Mouse (Mus musculus) stomach, embryonic 16.5 days (tissue): ENCODE results near the gene Hs6st3. TPM values are rescaled to one million over a fixed set of nuclear protein-coding genes. Genes with fewer than 3 reads are reported as not detected.

ENCODE experiments used
- ATAC-seq: fragments of 200-750 bp; cut with Nextera tagmentation; 2 replicates; pipeline ENCODE4 v1.8.0; 2017; ENCODE audit warnings: moderate number of reproducible peaks, moderate TSS enrichment; ENCODE audit not compliant: insufficient read depth, low FRiP score
- H3K27ac ChIP-seq: fragments of 300-500 bp; sonication (generic); 2 replicates; pipeline ENCODE4 v1.5.1; 2014; ENCODE audit warnings: low read length
- H3K27me3 ChIP-seq: fragments of 300-500 bp; sonication (generic); 2 replicates; pipeline ENCODE4 v1.6.1; 2014; ENCODE audit warnings: low read length, control low read depth, mixed read lengths; ENCODE audit not compliant: control insufficient read depth, insufficient read depth
- H3K36me3 ChIP-seq: fragments of 300-500 bp; sonication (generic); 2 replicates; pipeline ENCODE4 v1.6.1; 2014; ENCODE audit warnings: low read length; ENCODE audit not compliant: control insufficient read depth, insufficient read depth
- H3K4me1 ChIP-seq: fragments of 300-500 bp; sonication (generic); 2 replicates; pipeline ENCODE4 v1.6.1; 2014; ENCODE audit warnings: low read length, control low read depth, mixed read lengths; ENCODE audit not compliant: control insufficient read depth, insufficient read depth
- H3K4me2 ChIP-seq: fragments of 300-500 bp; sonication (generic); 2 replicates; pipeline ENCODE4 v1.6.1; 2014; ENCODE audit warnings: low read depth, low read length, mixed read lengths
- H3K4me3 ChIP-seq: fragments of 300-500 bp; sonication (generic); replicated peaks from 2 replicates; pipeline ENCODE4 v1.5.1; 2014; ENCODE audit warnings: mild to moderate bottlenecking, low read length
- H3K9ac ChIP-seq: fragments of 300-500 bp; sonication (generic); 2 replicates; pipeline ENCODE4 v1.6.1; 2014; ENCODE audit warnings: low read length
- H3K9me3 ChIP-seq: fragments of 300-500 bp; sonication (generic); replicated peaks from 2 replicates; pipeline ENCODE4 v1.6.1; 2016; ENCODE audit warnings: low read length, control low read depth; ENCODE audit not compliant: control insufficient read depth
- WGBS: fragments of 180-500 bp; shearing (Covaris S2); extraction: QIAGEN DNeasy Blood & Tissue Kit; methylation state at CpG from one replicate; pipeline ENCODE4 v1.1.7; 2014; 5-methylcytosine and 5-hydroxymethylcytosine counted together
- polyA plus RNA-seq: library from polyadenylated mRNA; unstranded; fragments of >200 nt; fragmentation: Nextera tagmentation; extraction: Ambion mirVana; gene quantifications from 2 replicates; pipeline ENCODE4 v1.2.1, GENCODE M21; 2015

Gene Hs6st3
- polyA plus RNA-seq, 1 experiment from 2014 or later, result not detected

- Histone ChIP-seq H3K9me3 (no peaks in the 10 kb centered on the region), H3K27ac (no peak overlapping the region), H3K4me3 (no peak overlapping the region), H3K9ac (no peak overlapping the region), H3K4me1 (no peaks in the 10 kb centered on the region), H3K27me3 (no peaks in the 10 kb centered on the region), H3K36me3 (no peaks in the 10 kb centered on the region), H3K4me2 (no peak overlapping the region)
- no peak for ATAC-seq
- 92% methylated on average over 8 of the region's 8 CpGs for WGBS
These were observed 757.0 kb downstream of the Hs6st3 start for GRCm38 (mm10) chr14:119895097-119895496.

GRCm38 (mm10) chr14:119895765-119896465, 757.8 kb downstream of the Hs6st3 start:
- ATAC-seq, result no peak
- Histone ChIP-seq H3K36me3 (no peaks in the 10 kb centered on the region), H3K4me3 (no peak overlapping the region), H3K9ac (no peak overlapping the region), H3K27ac (no peak overlapping the region), H3K9me3 (no peaks in the 10 kb centered on the region), H3K27me3 (no peaks in the 10 kb centered on the region), H3K4me1 (no peaks in the 10 kb centered on the region), H3K4me2 (no peak overlapping the region)
- 50% methylated on average over 10 of the region's 10 CpGs for WGBS

DNA sequence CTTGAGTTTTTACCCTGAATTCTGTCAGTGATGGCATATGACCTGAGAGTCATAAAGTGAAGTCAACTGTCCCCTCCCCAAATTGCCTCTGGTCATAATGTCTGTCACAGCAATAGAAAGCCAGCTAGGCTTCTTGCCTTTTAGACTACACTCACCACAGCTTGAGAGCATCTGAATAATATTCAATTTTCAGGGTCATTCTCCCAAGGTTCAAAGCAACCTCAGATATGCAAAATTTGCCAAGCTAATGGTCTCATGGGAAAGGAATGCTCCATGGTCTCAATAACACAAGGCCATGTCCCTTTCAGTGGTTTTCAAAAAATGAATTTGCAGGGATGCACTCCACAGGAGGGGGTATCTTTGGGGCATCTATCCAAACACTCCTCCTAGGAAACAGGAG, 764.3 kb downstream of the Hs6st3 start:
- Histone ChIP-seq H3K9ac (no peak overlapping the region), H3K27me3 (no peaks in the 10 kb centered on the region), H3K4me3 (no peak overlapping the region), H3K9me3 (no peaks in the 10 kb centered on the region), H3K4me1 (no peaks in the 10 kb centered on the region), H3K4me2 (no peak overlapping the region), H3K36me3 (no peaks in the 10 kb centered on the region), H3K27ac (no peak overlapping the region)
- no peak for ATAC-seq

DNA sequence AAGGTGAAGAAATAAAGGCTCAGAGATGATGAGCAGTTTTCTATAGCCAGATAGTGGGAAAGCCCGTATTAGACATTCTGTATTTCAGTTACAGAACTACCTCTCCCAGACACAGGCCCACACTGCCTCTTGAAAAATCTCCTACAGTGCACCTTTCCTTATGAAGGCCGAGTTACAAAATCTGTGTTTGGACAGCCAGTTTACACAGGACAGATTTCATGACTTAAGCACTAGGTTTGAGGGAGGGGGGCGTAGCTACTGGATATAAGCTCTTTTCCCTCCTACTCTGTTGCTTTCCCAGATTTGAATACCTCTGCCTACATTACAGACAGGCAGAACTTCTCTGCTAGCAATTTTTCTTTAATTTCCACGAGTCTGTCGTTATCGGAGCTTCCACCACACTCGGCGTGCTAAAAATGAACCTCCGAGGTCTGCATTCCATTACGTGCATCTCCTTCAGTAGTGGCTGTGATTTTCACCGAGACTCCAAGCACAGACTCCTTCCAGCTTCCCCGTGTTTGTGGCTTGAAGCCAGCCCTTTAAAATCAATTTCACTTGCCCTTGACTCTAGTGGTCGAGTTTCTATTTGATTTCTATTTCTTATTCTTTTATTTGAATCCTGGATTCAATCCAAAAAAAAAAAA, 770.0 kb downstream of the Hs6st3 start:
- no peak for ATAC-seq
- Histone ChIP-seq H3K36me3 (no peaks in the 10 kb centered on the region), H3K27me3 (no peaks in the 10 kb centered on the region), H3K4me3 (no peak overlapping the region), H3K27ac (no peak overlapping the region), H3K9me3 (no peaks in the 10 kb centered on the region), H3K4me2 (peak overlapping the region; percentile 26), H3K9ac (no peak overlapping the region), H3K4me1 (no peaks in the 10 kb centered on the region)
- 49% methylated on average over 13 of the region's 13 CpGs for WGBS

DNA sequence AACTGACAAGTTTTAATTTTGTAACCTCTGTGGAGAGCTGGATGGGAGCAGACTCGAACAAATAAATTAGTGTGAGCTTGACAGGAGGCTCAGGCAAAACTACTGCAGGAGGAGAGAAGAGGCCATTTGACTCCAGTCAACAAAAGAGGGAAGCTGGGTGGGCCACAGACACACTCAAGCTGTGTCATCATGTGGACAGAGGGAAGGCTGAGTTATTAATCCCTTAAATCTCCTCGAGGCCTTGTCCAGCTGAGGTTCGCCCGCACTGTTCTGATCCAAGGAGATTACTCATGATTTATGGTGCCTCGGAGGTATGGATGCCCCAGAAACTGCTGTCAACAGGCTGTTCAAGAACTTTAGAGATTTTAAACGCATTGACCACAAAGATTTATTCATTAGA, 776.4 kb downstream of the Hs6st3 start:
- Histone ChIP-seq H3K27me3 (no peaks in the 10 kb centered on the region), H3K4me2 (no peak overlapping the region), H3K9ac (no peak overlapping the region), H3K9me3 (no peaks in the 10 kb centered on the region), H3K27ac (no peak overlapping the region), H3K36me3 (no peaks in the 10 kb centered on the region), H3K4me1 (0 out of 2 replicates have a peak, but pooled peaks cover 5% of the 10 kb centered on the region), H3K4me3 (no peak overlapping the region)
- no peak for ATAC-seq
- WGBS, result 32% methylated on average over 6 of the region's 6 CpGs

DNA sequence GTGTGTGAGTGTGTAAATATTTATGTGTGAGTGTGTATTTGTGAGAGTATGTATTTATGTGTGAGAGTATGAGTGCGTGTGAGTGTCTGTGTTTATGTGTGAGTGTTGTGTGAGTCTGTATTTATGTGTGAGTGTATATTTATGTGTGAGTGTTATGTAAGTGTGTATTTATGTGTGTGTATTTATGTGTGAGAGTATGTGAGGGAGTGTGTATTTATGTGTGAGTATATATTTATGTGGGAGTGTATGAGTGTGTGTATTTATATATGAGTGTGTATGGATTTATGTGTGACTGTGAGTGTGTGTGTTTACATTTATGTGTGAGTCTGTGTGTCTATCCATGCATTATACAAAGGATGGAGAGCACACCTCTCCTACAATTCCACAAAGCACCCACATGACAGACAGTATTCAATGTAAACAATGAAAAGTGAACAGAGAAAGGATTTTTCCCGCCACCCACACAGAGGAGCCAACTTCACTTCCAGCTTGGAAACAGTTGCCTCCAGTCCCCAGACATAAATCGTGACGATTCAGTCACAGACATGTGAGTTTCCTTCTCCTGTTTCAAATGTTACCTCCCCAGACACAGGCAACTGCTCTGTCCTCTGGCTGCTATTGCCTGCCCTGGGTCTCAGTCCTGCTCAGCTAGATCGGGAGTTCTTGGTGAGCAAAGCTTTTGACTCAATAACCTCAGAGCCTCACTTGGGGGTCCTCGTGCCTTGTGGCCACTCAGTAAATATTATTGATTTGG, 780.3 kb downstream of the Hs6st3 start:
- 43% methylated on average over 6 of the region's 6 CpGs for WGBS
- no peak overlapping the region for H3K27ac ChIP-seq
- no peak for ATAC-seq

GRCm38 (mm10) chr14:119919177-119919576, 781.0 kb downstream of the Hs6st3 start:
- Histone ChIP-seq H3K4me1 (0 out of 2 replicates have a peak, but pooled peaks cover 3% of the 10 kb centered on the region), H3K4me2 (no peak overlapping the region), H3K27me3 (no peaks in the 10 kb centered on the region), H3K9ac (no peak overlapping the region), H3K9me3 (no peaks in the 10 kb centered on the region), H3K27ac (no peak overlapping the region), H3K4me3 (no peak overlapping the region), H3K36me3 (no peaks in the 10 kb centered on the region)
- 81% methylated on average over 1 of the region's 1 CpGs for WGBS
- no peak for ATAC-seq

More for the DNA sequence above, 780.3 kb downstream of the Hs6st3 start:
- no peaks in the 10 kb centered on the region for H3K9me3 ChIP-seq
- H3K4me2 ChIP-seq, result no peak overlapping the region
- no peak overlapping the region for H3K4me3 ChIP-seq
- H3K4me1 ChIP-seq, result 0 out of 2 replicates have a peak, but pooled peaks cover 5% of the 10 kb centered on the region
- H3K36me3 ChIP-seq, result no peaks in the 10 kb centered on the region
- H3K9ac ChIP-seq, result no peak overlapping the region
- no peaks in the 10 kb centered on the region for H3K27me3 ChIP-seq
